Mouse (Mus musculus) inflammation-experienced regulatory T-cells, adult 6 months (primary cell): ENCODE data around the gene Sec14l1. TPM values are rescaled to one million over a fixed set of nuclear protein-coding genes. Genes with fewer than 3 reads are reported as not detected.
A peak's percentile ranks its signal among the peaks of the same experiment; 100 is the strongest.

Source experiments
- ATAC-seq: one replicate; pipeline ENCODE4 v1.8.0; 2017
- polyA plus RNA-seq, 3 experiments: library from polyadenylated mRNA; unstranded; fragments of 100-300 nt; shearing (Covaris generic); gene quantifications; one replicate each; pipeline ENCODE4 v1.2.1; 2017

Gene Sec14l1
- polyA plus RNA-seq, 3 experiments from 2014 or later: 20.1 to 25.6 (median 21.9) TPM

GRCm38 (mm10) chr11:117111967-117112648 lies 2.9 kb upstream of the Sec14l1 start:
- no peak for ATAC-seq

DNA sequence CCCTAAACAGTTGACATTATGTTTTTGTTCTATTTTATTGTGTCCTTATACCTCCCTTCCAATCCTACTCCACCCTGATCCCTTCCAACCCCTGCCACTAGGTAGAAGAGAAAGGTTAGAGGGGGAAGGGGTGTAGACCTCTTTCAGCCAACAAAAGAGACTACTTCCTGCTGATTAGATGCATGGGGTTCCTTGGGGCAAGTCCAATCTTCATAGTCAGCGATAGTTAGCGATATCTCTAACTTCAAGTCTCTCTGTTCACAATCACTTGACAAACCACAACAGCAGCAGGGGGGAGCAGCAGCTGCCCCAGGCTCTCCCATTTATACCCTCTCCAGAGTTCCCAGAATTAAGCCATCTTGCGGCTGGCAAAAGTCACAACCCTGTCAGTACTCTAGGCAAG lies 2.3 kb upstream of the Sec14l1 start:
- ATAC-seq: no peak

- ATAC-seq: no peak
Observed at GRCm38 (mm10) chr11:117113377-117113776, 1.6 kb upstream of the Sec14l1 start.

GRCm38 (mm10) chr11:117114231-117114591 lies 757 bp upstream of the Sec14l1 start:
- peak; percentile 9 for ATAC-seq

DNA sequence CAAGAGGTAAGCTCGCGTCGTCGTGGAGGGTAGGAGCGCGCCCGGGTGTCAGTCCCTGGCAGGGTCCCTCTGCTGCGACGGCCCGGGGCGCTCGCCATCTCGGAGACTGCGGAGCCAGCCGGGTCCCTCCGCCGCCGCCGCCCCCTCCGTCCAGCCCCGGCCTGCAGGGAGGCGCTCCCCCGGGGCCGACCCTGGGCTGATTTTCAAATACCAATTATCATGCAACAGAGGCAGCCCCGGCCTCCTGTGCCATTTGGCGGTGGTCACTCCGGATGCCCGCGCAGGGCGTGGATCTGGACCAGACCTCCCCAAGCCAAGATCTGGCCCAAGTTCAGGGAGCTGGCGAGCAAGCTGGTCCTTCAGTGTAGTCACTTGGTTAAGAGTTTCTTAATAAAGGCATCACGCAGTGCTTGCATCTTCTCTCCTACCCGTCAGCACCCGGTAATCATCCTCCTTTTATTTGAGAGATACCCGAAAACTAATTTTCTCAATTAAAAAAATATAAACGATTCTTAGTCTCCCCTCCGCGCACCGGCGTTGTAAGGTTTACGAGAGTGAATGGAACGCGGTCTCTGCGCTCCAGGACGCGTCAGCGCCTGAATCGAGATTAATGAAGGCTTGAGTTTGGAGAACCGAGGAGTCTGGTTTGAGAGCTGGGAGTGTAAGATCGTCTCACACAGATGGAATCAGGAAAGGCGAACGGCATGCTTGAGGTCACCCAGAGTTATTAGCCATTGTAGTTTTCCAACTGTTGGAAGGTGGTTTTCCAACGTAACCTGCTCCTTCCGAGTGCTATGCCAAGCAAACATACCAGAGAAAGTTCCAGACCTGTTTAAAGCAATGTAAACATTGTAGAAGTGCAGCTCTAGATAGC lies 615 bp downstream of the Sec14l1 start:
- ATAC-seq: no peak

DNA sequence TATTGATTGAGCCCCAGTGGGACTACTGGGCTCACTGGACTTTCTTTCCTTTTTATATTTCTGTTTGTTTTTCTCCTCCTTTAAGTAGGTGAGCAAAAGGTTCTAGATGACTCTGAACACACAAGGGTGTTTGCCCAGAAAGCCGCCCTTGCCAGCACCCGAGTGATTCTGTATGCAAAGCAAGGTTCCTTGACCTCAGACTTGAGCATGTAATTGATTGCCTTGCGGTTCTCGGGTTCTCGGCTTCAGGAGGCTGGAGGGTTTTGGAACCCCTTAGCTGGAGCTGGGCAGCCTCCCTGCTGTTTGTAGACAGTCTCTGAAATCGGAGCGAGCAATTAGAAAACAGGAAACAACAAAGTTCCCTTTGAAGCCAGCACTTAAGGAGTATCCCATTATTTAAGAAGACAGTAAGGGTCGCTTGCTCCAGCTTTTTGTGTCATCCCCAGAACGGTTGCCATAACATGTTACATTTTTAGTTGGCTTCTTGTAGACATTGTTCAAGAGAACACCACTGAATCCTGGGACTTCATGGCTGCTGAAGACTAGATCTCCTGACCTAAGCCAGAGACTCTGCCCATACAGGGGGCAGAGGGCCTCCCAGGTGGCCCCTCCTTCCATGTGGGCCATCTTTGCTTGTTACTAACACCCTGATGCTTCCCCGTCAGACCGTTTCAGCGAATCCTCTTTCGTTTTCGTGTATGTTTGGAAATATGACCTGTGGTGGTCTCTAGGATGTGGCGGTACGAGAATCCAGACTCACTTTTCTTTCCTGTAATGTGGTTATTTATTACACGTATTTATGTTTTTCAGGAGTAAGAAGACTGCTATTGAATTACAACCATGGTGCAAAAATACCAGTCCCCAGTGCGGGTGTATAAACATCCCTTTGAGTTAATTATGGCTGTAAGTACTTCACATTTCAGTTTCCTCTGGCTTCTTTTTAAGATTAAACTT lies 1.7 kb downstream of the Sec14l1 start:
- no peak for ATAC-seq

DNA sequence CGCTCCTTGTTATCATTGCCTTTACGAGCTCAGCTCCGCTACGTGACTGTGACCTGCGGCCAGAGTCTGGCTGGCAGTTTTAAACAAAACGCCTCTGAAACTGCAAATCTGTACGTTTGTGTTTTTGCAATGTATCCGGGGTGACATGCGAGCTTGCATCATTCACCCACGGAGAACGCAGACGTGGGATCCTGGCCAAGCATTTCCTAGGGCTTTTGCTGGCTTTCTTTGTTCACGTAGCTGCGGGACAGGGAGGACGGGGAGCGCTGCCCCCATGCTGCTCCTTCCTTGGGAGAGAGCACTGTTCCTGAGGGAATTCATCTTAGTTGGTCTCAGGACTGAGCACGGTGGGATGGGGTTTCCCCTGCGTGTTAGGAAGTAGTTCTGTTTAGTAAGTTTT lies 2.4 kb downstream of the Sec14l1 start:
- no peak for ATAC-seq

- ATAC-seq: no peak
Observed at GRCm38 (mm10) chr11:117117791-117118190, 2.8 kb downstream of the Sec14l1 start.

DNA sequence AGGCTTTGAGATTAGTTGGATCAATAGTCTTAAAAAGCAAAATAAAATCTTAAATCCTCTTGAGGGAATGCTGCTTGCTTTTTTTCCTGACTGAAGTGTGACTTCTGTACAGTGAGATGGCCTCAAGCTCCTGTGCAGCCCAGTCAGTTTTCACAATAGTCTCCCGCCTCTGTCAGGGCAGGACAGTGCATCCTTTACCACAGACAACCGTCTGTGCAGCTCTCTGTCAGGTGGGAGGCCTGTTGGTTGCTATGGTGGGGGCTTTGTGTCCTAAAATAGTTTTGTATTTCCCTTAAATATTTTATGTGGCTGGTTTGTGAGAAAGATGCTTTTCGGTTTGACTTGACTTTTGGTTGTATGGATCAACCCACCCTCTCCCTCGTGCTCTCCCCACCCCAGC lies 3.3 kb downstream of the Sec14l1 start:
- no peak for ATAC-seq

- ATAC-seq: no peak
Observed at GRCm38 (mm10) chr11:117118721-117119321, 3.9 kb downstream of the Sec14l1 start.

GRCm38 (mm10) chr11:117119723-117120122 lies 4.8 kb downstream of the Sec14l1 start:
- no peak for ATAC-seq

- ATAC-seq: no peak
Observed at GRCm38 (mm10) chr11:117120285-117121163, 5.6 kb downstream of the Sec14l1 start.

DNA sequence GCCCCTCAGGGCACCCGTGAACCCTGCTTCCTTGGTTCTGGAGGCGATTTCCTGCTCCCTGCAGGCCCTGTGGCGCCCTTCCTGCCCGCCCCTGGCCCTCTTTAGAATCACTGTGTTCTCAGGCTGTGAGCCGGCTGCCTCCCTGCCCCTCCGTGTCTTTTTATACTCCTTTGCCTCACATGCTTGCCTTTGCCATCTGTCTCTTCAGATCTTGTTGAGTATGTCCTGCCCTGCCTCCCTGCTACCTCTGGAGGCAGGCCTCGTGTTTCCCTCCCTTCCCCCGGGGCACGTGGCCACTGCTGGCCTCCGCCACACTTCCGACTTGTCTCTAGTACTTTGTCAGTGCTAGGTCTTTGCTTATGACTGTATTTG lies 6.2 kb downstream of the Sec14l1 start:
- no peak for ATAC-seq

DNA sequence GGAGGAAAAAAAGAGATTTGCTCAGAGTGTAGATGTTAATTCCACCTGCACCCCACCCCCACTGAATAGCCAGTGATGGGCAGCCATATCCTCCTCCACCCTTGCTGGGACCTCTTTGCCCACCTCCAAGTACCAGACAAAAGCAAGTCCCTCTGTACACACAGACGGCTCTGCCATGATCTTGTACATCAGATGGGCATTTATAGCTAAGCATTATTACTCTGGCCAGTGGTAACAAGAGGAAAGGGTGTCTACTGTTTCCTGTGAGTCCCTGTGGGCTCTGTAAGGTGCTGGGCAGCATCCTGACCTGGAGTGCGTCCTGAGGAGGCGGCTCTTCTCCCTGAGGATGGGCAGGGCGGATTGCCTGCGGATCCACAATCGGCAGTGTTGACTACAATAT lies 7.0 kb downstream of the Sec14l1 start:
- ATAC-seq: no peak

GRCm38 (mm10) chr11:117123418-117124085 lies 8.6 kb downstream of the Sec14l1 start:
- ATAC-seq: no peak

- ATAC-seq: no peak
Observed at GRCm38 (mm10) chr11:117124539-117124938, 9.6 kb downstream of the Sec14l1 start.

DNA sequence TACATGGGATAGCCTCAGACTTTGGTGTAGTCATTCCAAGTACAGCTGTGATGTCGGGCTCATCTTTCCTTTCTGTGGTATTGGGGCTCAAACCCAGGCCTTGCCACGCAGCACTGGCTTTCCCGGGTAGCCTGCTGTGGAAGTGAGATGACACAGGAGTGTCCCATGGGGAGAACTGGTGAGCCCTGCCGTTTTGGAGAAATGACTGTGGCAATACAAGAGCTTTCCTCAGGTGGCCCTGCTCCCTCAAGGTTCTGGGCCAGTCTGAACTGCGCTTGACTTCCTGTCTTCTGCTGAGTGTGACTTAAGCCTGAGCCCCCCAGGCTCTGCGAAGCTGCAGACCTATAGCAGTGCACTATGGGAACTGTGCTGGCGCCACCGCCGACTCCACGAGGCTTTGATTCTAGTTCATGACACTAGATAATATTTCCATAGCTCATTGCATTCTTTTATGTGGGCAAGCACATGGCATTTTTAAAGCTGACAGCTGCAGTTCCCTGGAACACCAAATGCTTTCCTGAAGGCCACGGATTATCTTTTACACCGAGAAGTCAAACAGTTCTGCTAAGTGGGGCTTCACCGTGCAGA lies 12.4 kb downstream of the Sec14l1 start:
- peak; percentile 32 for ATAC-seq

DNA sequence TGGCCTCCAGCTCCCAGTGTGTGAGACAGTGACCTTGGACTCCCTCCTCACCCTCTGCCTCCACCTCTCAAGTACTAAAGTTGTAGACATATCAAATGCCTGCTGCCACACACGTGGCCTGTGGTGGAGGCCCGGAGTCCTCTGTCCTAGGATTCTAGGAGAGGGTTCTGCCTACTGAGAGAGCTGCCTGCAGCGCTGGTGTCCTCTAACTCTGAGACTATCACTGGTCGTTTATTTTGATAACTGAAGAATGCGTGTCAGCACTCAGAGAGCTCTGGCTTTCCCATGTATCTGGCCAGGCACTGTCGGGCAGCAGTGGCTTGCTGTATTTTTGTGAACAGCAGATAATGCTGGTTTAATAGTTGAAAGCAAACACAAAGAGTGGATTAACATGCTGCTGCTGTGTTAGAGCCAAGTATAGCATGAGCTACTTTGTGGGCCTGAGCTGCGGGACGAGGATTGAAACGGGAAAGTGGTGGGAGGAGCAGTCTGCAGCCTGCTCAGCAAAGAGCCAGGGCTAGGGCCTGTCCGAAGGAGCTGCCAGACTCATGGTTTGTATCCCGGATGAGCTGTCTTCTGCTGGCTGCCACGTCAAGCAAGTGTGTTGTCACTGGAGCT lies 13.1 kb downstream of the Sec14l1 start:
- no peak for ATAC-seq

GRCm38 (mm10) chr11:117129473-117129872 lies 14.5 kb downstream of the Sec14l1 start:
- no peak for ATAC-seq

DNA sequence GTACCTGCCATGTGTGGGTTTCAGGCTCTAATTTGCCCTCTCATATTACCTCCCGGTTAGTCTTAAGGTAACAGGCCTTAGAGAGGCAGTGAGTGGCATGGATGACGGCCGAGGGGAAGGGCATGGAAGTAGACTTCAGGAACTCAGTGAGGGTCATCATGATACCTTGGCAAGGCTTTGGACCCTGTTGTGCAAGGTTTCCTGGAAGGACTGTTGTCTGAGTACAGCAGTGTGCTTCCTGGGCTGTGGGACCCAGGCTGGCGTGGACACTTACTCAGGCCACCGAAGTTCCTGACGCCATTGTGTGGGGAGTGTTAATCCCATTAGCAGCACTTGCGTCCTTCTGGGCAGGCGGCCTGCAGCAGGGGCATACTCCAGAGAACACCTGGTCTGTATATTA lies 15.1 kb downstream of the Sec14l1 start:
- no peak for ATAC-seq
